Mouse (Mus musculus) MEL (cell line): ENCODE data around the gene Il16.

ENCODE experiments used
- EP300 ChIP-seq, 2 experiments: IDR thresholded peaks; 2 replicates each; pipeline ENCODE4 v1.6.1; 2011; ENCODE audit warnings: improper control_type of control experiment in 2 of 2, low read length in 2 of 2, low read depth in 1 of 2, mild to moderate bottlenecking in 1 of 2
- GATA1 ChIP-seq: IDR thresholded peaks from 2 replicates; pipeline ENCODE4 v1.6.1; 2011; ENCODE audit warnings: low read depth, low read length, improper control_type of control experiment
- POLR2A ChIP-seq, 2 experiments: IDR thresholded peaks; 2 replicates each; pipeline ENCODE4 v1.6.1; 2011 to 2012; ENCODE audit warnings: low read length in 2 of 2, mild to moderate bottlenecking in 2 of 2, control low read depth in 1 of 2, improper control_type of control experiment in 1 of 2, low read depth in 1 of 2, moderate library complexity in 1 of 2; ENCODE audit not compliant: control insufficient read depth in 1 of 2, insufficient read depth in 1 of 2, poor library complexity in 1 of 2
- ZC3H11A ChIP-seq: IDR thresholded peaks from 2 replicates; pipeline ENCODE4 v1.6.1; 2012; ENCODE audit warnings: low read depth, mild to moderate bottlenecking, inconsistent platforms, low read length, improper control_type of control experiment

- no peak for TF ChIP-seq POLR2A (IDR thresholded peaks at IDR 0.05; ENCODE audit: control insufficient read depth in 1 of 2, insufficient read depth in 1 of 2, low read depth in 1 of 2, low read length in 2 of 2, poor library complexity in 1 of 2)
- TF ChIP-seq EP300 (IDR thresholded peaks at IDR 0.05; ENCODE audit: low read depth in 1 of 2, low read length in 2 of 2), result no peak
- no peak for TF ChIP-seq GATA1
- TF ChIP-seq ZC3H11A, result no peak
Measured at GRCm38 (mm10) chr7:83778516-83778915, 33.0 kb upstream of the Il16 start.
